Mouse (Mus musculus) ES-Bruce4 (cell line): ENCODE results near the gene Ralgps1.

Experiments
- CTCF ChIP-seq: IDR thresholded peaks from one replicate; pipeline ENCODE4 v1.8.1; 2011; ENCODE audit warnings: low read depth, low read length
- EP300 ChIP-seq: IDR thresholded peaks from 2 replicates; pipeline ENCODE4 v1.6.1; 2011; ENCODE audit warnings: low read depth, low read length; ENCODE audit not compliant: insufficient read depth
- POLR2A ChIP-seq: IDR thresholded peaks from one replicate; pipeline ENCODE4 v1.8.1; 2011; ENCODE audit warnings: low read length; ENCODE audit not compliant: insufficient read depth

- TF ChIP-seq CTCF (no peak), POLR2A (no peak), EP300 (no peak)
These were observed 276.0 kb downstream of the Ralgps1 start for GRCm38 (mm10) chr2:33095221-33095671.
